Mouse (Mus musculus) hindbrain, embryonic 13.5 days (tissue): ENCODE data around the gene Mtx1. TPM values are rescaled to one million over a fixed set of nuclear protein-coding genes. Genes with fewer than 3 reads are reported as not detected.

Source experiments
- ATAC-seq: fragments of 200-750 bp; cut with Nextera tagmentation; 2 replicates; pipeline ENCODE4 v1.8.0; 2017; ENCODE audit warnings: moderate TSS enrichment; ENCODE audit not compliant: low FRiP score
- H3K27ac ChIP-seq: fragments of 300-500 bp; sonication (generic); 2 replicates; pipeline ENCODE4 v1.5.1; 2015; ENCODE audit warnings: inconsistent platforms, mild to moderate bottlenecking, moderate library complexity
- H3K27me3 ChIP-seq: fragments of 300-500 bp; sonication (generic); 2 replicates; pipeline ENCODE4 v1.6.1; 2015; ENCODE audit warnings: mild to moderate bottlenecking, inconsistent platforms
- H3K36me3 ChIP-seq: fragments of 300-500 bp; sonication (generic); 2 replicates; pipeline ENCODE4 v1.6.1; 2015; ENCODE audit warnings: mild to moderate bottlenecking, inconsistent platforms
- H3K4me1 ChIP-seq: fragments of 300-500 bp; sonication (generic); replicated peaks from 2 replicates; pipeline ENCODE4 v1.6.1; 2015; ENCODE audit warnings: inconsistent platforms
- H3K4me2 ChIP-seq: fragments of 300-500 bp; sonication (generic); 2 replicates; pipeline ENCODE4 v1.6.1; 2015; ENCODE audit warnings: inconsistent platforms, mild to moderate bottlenecking, moderate library complexity
- H3K4me3 ChIP-seq: fragments of 300-500 bp; sonication (generic); 2 replicates; pipeline ENCODE4 v1.5.1; 2015; ENCODE audit warnings: mild to moderate bottlenecking, inconsistent platforms
- H3K9ac ChIP-seq: fragments of 300-500 bp; sonication (generic); 2 replicates; pipeline ENCODE4 v1.6.1; 2015; ENCODE audit warnings: mild to moderate bottlenecking, inconsistent platforms
- H3K9me3 ChIP-seq: fragments of 300-500 bp; sonication (generic); 2 replicates; pipeline ENCODE4 v1.6.1; 2016; ENCODE audit warnings: inconsistent platforms
- WGBS: fragments of 180-500 bp; shearing (Covaris S2); methylation state at CpG from one replicate; pipeline ENCODE4 v1.1.7; 2015; 5-methylcytosine and 5-hydroxymethylcytosine counted together
- polyA plus RNA-seq: library from polyadenylated mRNA; unstranded; fragments of >200 nt; fragmentation: Nextera tagmentation; extraction: Ambion mirVana; gene quantifications from 2 replicates; pipeline ENCODE4 v1.2.1, GENCODE M21; 2015

Gene Mtx1
- polyA plus RNA-seq, 1 experiment from 2014 or later: 161 TPM

DNA sequence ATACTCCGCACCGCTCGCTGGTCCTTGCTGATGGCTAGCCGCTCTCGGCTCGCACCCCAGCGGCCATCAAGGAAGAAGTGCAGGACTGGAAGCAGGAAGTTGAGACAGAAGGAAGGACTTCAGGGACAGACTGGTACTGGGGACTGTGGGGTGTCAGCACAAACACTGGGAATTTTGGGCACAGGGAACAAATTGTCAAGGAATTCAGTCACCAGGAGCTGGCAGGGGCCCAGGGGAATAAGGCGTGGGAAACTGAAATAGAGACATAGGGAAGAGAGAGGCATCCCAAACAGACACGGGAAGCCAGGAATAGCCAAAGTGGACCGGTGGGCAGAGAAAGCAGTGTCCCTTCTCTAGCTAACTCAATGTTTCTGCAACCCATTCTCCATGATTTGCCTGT is 9.6 kb upstream of the Mtx1 start:
- Histone ChIP-seq H3K4me1 (peaks cover under 1% of the 10 kb centered on the region; the same call in 1 of the 2 replicates), H3K4me2 (no peak overlapping the region), H3K4me3 (no peak overlapping the region), H3K9ac (no peak overlapping the region), H3K9me3 (no peaks in the 10 kb centered on the region), H3K36me3 (peaks cover 88% of the 10 kb centered on the region), H3K27ac (no peak overlapping the region), H3K27me3 (no peaks in the 10 kb centered on the region)
- ATAC-seq: no peak
- 94% methylated on average over 10 of the region's 10 CpGs for WGBS

DNA sequence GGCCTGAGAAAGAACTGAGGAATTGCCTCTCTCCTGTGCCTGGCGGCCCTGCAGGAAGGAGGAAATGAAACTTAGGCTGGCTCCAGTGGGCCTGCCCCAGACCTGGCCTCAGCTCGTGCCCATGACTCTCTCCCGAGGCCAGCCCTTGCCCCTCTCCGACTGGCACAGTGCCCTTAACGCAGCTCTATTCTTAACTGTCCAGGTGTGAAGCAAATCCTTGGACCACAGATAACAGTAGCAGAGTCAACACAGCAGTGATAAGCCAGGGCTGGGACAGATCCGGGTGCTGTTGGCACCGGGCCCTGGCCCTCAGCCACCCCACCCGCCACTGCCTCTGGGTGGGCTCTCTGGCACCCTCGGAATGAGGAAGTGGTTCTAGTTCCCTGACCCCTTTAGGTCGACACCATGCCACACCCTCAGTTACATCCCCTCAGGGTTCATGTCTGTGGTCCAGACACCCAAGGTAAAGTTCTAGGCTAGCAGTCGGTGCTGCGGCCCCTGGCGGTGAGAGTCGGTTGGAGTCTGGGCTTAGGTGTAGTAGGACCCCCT is 6.7 kb upstream of the Mtx1 start:
- H3K4me3 ChIP-seq: no peak overlapping the region
- no peak overlapping the region for H3K9ac ChIP-seq
- peaks cover 59% of the 10 kb centered on the region for H3K36me3 ChIP-seq
- no peak overlapping the region for H3K4me2 ChIP-seq
- H3K27ac ChIP-seq: no peak overlapping the region
- H3K27me3 ChIP-seq: 0 out of 2 replicates have a peak, but pooled peaks cover 8% of the 10 kb centered on the region
- WGBS: 82% methylated on average over 12 of the region's 14 CpGs
- no peaks in the 10 kb centered on the region for H3K9me3 ChIP-seq
- ATAC-seq: no peak
- H3K4me1 ChIP-seq: peaks cover 2% of the 10 kb centered on the region

- Histone ChIP-seq H3K9ac (no peak overlapping the region), H3K4me2 (no peak overlapping the region), H3K27ac (no peak overlapping the region), H3K4me1 (peaks cover 11% of the 10 kb centered on the region), H3K36me3 (peaks cover 49% of the 10 kb centered on the region), H3K4me3 (no peak overlapping the region), H3K27me3 (0 out of 2 replicates have a peak, but pooled peaks cover 8% of the 10 kb centered on the region), H3K9me3 (no peaks in the 10 kb centered on the region)
- ATAC-seq: no peak
- 74% methylated on average over 6 of the region's 6 CpGs for WGBS
Measured at GRCm38 (mm10) chr3:89232614-89233013, 5.7 kb upstream of the Mtx1 start.

DNA sequence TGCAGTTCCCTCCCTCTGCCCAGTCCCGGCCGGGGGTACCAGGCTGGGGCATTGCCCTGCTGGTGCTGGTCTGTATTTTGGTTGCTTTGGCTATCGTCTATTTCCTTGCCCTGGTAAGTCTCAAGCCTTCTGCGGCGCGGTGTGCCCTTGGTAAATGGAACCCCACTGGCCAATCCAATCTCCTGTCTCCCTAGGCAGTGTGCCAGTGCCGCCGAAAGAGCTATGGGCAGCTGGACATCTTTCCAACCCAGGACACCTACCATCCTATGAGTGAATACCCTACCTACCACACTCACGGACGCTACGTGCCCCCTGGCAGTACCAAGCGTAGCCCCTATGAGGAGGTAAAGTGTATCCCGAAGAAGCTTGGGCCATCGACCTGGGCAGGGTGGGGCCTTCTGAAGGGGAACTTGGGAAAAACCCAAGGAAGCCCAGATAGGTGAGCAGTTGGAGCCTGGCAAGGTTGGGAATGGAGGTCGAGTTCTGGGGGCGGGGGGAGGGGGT is 4.9 kb upstream of the Mtx1 start:
- WGBS: 80% methylated on average over 16 of the region's 16 CpGs
- Histone ChIP-seq H3K9ac (no peak overlapping the region), H3K27me3 (0 out of 2 replicates have a peak, but pooled peaks cover 8% of the 10 kb centered on the region), H3K9me3 (no peaks in the 10 kb centered on the region), H3K36me3 (peaks cover 41% of the 10 kb centered on the region), H3K4me1 (peaks cover 19% of the 10 kb centered on the region), H3K4me2 (no peak overlapping the region), H3K27ac (no peak overlapping the region), H3K4me3 (no peak overlapping the region)
- no peak for ATAC-seq

DNA sequence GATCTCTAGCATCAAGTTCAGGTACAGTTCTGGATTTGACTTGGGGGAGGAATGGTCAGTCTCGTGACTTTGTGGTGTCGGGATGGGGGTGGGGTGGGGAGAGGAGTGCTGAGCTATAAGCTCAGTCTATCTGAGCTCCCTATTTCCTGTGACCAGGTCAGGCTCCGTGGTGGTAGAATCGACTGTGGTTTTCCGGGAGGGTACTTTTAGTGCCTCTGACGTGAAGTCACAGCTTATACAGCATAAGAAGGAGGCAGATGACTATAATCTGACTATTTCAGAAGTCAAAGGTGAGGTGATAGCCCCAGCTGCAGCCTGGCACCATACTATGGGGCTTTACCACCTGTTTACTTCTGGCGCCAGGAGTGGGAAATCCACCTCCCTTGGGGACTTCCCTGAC is 4.5 kb upstream of the Mtx1 start:
- 0 out of 2 replicates have a peak, but pooled peaks cover 8% of the 10 kb centered on the region for H3K27me3 ChIP-seq
- no peak for ATAC-seq
- no peak overlapping the region for H3K4me2 ChIP-seq
- no peak overlapping the region for H3K27ac ChIP-seq
- no peak overlapping the region for H3K4me3 ChIP-seq
- H3K9ac ChIP-seq: no peak overlapping the region
- peaks cover 24% of the 10 kb centered on the region for H3K4me1 ChIP-seq
- peaks cover 36% of the 10 kb centered on the region for H3K36me3 ChIP-seq
- H3K9me3 ChIP-seq: no peaks in the 10 kb centered on the region
- WGBS: 81% methylated on average over 7 of the region's 7 CpGs

GRCm38 (mm10) chr3:89230561-89230960 is 3.7 kb upstream of the Mtx1 start:
- H3K36me3 ChIP-seq: peaks cover 28% of the 10 kb centered on the region
- no peak overlapping the region for H3K9ac ChIP-seq
- H3K4me1 ChIP-seq: peaks cover 32% of the 10 kb centered on the region
- H3K27me3 ChIP-seq: 0 out of 2 replicates have a peak, but pooled peaks cover 8% of the 10 kb centered on the region
- 84% methylated on average over 2 of the region's 2 CpGs for WGBS
- no peak for ATAC-seq
- H3K4me3 ChIP-seq: no peak overlapping the region
- H3K9me3 ChIP-seq: no peaks in the 10 kb centered on the region
- H3K4me2 ChIP-seq: no peak overlapping the region
- no peak overlapping the region for H3K27ac ChIP-seq

- Histone ChIP-seq H3K4me2 (peak overlapping the region; percentile 68), H3K27ac (no peak overlapping the region), H3K9me3 (no peaks in the 10 kb centered on the region), H3K4me1 (peaks cover 44% of the 10 kb centered on the region), H3K4me3 (no peak overlapping the region), H3K36me3 (peaks cover 15% of the 10 kb centered on the region), H3K27me3 (0 out of 2 replicates have a peak, but pooled peaks cover 8% of the 10 kb centered on the region), H3K9ac (no peak overlapping the region)
- WGBS: 66% methylated on average over 4 of the region's 4 CpGs
- ATAC-seq: no peak
Measured at GRCm38 (mm10) chr3:89229276-89229675, 2.4 kb upstream of the Mtx1 start.

GRCm38 (mm10) chr3:89228836-89229235 is 1.9 kb upstream of the Mtx1 start, which contains the start of gene Muc1:
Gene Muc1 (plus strand): TSS chr3:89229057.
- H3K4me2 ChIP-seq: peak within 1 kb of the TSS; percentile 68
- peak within 1 kb of the TSS; percentile 78 for H3K9ac ChIP-seq
- no peak for ATAC-seq
- peaks cover 49% of the 10 kb centered on the region for H3K4me1 ChIP-seq
- peaks cover 11% of the 10 kb centered on the region for H3K36me3 ChIP-seq
- H3K9me3 ChIP-seq: no peaks in the 10 kb centered on the region
- WGBS: 29% methylated on average over 10 of the region's 10 CpGs
- H3K27me3 ChIP-seq: 0 out of 2 replicates have a peak, but pooled peaks cover 8% of the 10 kb centered on the region
- H3K4me3 ChIP-seq: peak within 1 kb of the TSS; percentile 49
- H3K27ac ChIP-seq: peak within 1 kb of the TSS; percentile 92

DNA sequence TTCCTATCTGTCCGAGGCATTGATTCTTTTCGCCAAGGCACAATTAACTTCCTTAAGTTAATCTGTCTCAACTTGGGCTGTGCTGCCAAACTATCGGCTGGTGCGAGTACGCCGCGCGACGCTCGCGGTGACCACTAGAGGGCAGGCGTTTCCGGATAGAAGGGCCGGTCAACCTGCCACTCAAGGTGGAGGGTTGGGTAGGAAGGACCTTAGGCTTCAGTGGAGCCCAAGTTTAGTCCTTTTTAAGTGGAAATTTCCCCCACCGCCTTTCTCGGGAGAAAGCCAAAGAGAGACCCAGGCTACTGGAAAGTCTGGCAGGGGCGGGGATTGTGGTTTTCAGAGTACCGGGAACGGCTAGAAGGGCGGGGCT is 1.3 kb upstream of the Mtx1 start:
- peak overlapping the region; percentile 49 for H3K4me3 ChIP-seq
- H3K27ac ChIP-seq: peak overlapping the region; percentile 92
- peak overlapping the region; percentile 68 for H3K4me2 ChIP-seq
- peaks cover 55% of the 10 kb centered on the region for H3K4me1 ChIP-seq
- H3K27me3 ChIP-seq: 0 out of 2 replicates have a peak, but pooled peaks cover 8% of the 10 kb centered on the region
- peak overlapping the region; percentile 78 for H3K9ac ChIP-seq
- 0 out of 2 replicates have a peak, but pooled peaks have one; percentile 5 for ATAC-seq
- no peaks in the 10 kb centered on the region for H3K9me3 ChIP-seq
- under 1% methylated on average over 20 of the region's 20 CpGs for WGBS
- peaks cover 6% of the 10 kb centered on the region for H3K36me3 ChIP-seq

- ATAC-seq: peak; percentile 56
- Histone ChIP-seq H3K27ac (peak overlapping the region; percentile 92), H3K4me1 (peaks cover 62% of the 10 kb centered on the region), H3K9me3 (no peaks in the 10 kb centered on the region), H3K4me2 (peak overlapping the region; percentile 68), H3K27me3 (0 out of 2 replicates have a peak, but pooled peaks cover 8% of the 10 kb centered on the region), H3K4me3 (peak overlapping the region; percentile 49), H3K9ac (peak overlapping the region; percentile 78), H3K36me3 (peaks cover 7% of the 10 kb centered on the region)
- 2% methylated on average over 41 of the region's 41 CpGs for WGBS
Measured at GRCm38 (mm10) chr3:89227307-89228179, 655 bp upstream of the Mtx1 start.

DNA sequence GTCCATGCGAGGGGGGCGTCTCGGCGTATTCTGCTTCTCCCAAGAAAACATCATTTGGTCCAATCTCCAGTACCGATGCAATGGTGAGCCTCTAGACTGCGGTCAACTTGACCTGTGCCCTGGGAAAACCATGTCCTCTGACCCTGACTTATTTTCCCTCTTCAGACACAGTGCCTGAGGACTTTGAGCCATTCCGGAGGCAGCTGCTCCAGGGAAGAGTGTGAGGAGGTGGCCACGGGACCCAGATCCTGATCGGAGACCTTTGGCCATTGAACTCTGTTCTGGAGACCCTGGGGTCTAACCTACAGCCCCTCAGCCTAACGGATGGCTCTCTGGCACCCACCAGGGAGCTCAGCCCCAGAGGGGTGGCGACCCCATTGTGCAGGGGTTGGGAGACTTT is 527 bp downstream of the Mtx1 start:
- WGBS: 8% methylated on average over 11 of the region's 11 CpGs
- peaks cover 62% of the 10 kb centered on the region for H3K4me1 ChIP-seq

DNA sequence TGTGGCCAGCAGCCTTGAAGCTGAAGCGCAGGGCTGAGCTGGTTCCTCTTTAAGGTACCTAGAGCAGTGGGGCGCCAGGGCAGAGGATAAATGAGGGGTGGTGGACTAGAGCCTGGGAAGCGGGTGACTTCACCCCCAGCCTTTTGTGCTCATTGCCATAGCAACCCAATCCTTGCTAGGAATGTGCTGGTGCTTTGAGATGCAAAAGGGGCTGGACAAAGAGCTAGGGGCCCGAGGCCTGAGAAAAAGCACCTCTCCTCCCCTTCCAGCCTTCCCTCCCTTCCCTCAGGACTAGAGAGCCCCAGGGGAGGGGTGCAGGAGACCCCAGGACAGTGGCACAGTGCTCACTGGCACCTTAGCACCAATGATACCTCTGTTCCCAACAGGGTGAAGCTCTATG is 970 bp downstream of the Mtx1 start:
- peak; percentile 68 for ATAC-seq
- H3K9me3 ChIP-seq: no peaks in the 10 kb centered on the region
- peak overlapping the region; percentile 78 for H3K9ac ChIP-seq
- peak overlapping the region; percentile 92 for H3K27ac ChIP-seq
- H3K4me2 ChIP-seq: peak overlapping the region; percentile 68
- WGBS: 5% methylated on average over 4 of the region's 4 CpGs
- H3K4me3 ChIP-seq: peak overlapping the region; percentile 49
- 0 out of 2 replicates have a peak, but pooled peaks cover 8% of the 10 kb centered on the region for H3K27me3 ChIP-seq
- H3K4me1 ChIP-seq: peaks cover 64% of the 10 kb centered on the region
- peaks cover 12% of the 10 kb centered on the region for H3K36me3 ChIP-seq

More for the DNA sequence above, 527 bp downstream of the Mtx1 start:
- Histone ChIP-seq H3K36me3 (peaks cover 11% of the 10 kb centered on the region), H3K4me3 (peak overlapping the region; percentile 49), H3K27ac (peak overlapping the region; percentile 92), H3K4me2 (peak overlapping the region; percentile 68), H3K27me3 (0 out of 2 replicates have a peak, but pooled peaks cover 8% of the 10 kb centered on the region), H3K9ac (peak overlapping the region; percentile 78), H3K9me3 (no peaks in the 10 kb centered on the region)
- ATAC-seq: no peak
